Mouse (Mus musculus): ENCODE measurements around the gene Ifrd1.

- no peak for TF ChIP-seq CTCF (IDR thresholded peaks at IDR 0.05; ENCODE audit: borderline replicate concordance, extremely low read depth, insufficient read depth, insufficient read length)
- TF ChIP-seq POLR2A (IDR thresholded peaks at IDR 0.05; ENCODE audit: borderline replicate concordance, extremely low read depth, insufficient read depth, insufficient read length, poor library complexity, severe bottlenecking), result no peak
These were observed 47.6 kb downstream of the Ifrd1 start for GRCm38 (mm10) chr12:40200484-40201235.

Measured in brain, embryonic 14.5 days (tissue).